Mouse (Mus musculus): ENCODE measurements around the gene Unc13b. TPM values are rescaled to one million over a fixed set of nuclear protein-coding genes. Genes with fewer than 3 reads are reported as not detected.

Unc13b gene
- total and polyA plus RNA-seq, 2 experiments from 2014 or later = 7.9 to 40.2 TPM

DNA sequence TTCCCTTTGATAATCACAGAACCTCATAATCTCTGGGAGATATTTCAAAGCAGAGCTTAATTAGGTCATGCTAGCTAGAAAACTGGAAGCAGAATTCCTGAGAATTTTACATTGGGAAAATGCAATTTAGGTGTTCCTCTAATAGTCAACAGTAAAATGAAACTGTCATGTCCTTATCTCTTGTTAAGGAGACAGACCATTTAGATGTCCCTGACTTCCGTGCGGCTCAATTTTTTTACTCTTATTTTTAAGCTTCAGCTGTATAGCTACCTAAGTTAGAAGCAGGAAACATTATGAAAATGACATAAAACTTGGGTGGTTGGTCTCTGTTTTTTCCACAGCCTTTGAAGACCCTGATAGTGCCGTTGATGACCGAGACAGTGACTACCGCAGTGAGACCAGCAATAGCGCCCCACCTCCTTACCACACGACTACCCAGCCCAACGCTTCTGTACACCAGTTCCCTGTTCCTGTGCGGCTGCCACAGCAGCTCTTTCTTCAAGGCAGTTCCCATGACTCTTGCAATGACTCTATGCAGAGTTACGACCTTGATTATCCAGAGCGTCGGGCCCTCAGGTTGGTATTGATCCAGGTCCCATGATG, 106.8 kb downstream of the Unc13b start:
- Histone ChIP-seq H3K27ac (ENCODE audit: low read depth, low read length) (no peak overlapping the region), H3K9me3 (ENCODE audit: low read length) (no peaks in the 10 kb centered on the region), H3K27me3 (ENCODE audit: insufficient read depth, low read length) (no peaks in the 10 kb centered on the region), H3K4me2 (ENCODE audit: low read depth, low read length, poor library complexity, severe bottlenecking) (no peak overlapping the region), H3K4me3 (ENCODE audit: low read depth, low read length) (no peak overlapping the region), H3K36me3 (ENCODE audit: insufficient read depth, low read length) (no peaks in the 10 kb centered on the region), H3K9ac (replicated peaks; ENCODE audit: low read length, poor library complexity, severe bottlenecking) (no peak overlapping the region), H3K4me1 (ENCODE audit: insufficient read depth, low read length) (no peaks in the 10 kb centered on the region)
- DNase-seq (ENCODE audit: low spot score) (no peak), ATAC-seq (ENCODE audit: low FRiP score) (no peak)
- 91% methylated on average over 12 of the region's 12 CpGs for WGBS
- no peak for TF ChIP-seq CTCF (IDR thresholded peaks at IDR 0.05)

DNA sequence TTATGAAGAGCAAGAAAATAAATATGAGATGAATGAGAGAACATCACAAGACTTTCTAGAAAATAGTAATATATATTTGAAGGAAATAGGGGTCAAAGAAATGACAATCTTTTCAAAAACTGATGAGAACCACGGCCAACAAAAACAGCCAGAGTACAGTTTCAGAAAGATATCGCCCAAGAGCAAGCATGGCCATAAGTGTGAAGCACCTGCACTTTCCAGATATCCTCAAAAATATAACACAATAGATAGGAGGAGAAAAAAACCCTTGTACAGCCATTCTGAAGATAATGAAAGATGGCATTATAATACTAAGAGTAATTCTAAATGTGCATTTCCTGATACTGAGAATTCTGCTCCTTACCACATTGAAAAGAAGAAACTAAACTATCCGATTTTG, 111.3 kb downstream of the Unc13b start:
- Histone ChIP-seq H3K4me2 (ENCODE audit: low read depth, low read length, poor library complexity, severe bottlenecking) (no peak overlapping the region), H3K36me3 (ENCODE audit: insufficient read depth, low read length) (no peaks in the 10 kb centered on the region), H3K4me3 (ENCODE audit: low read depth, low read length) (no peak overlapping the region), H3K27ac (ENCODE audit: low read depth, low read length) (no peak overlapping the region), H3K9me3 (ENCODE audit: low read length) (no peaks in the 10 kb centered on the region), H3K4me1 (ENCODE audit: insufficient read depth, low read length) (no peaks in the 10 kb centered on the region), H3K27me3 (ENCODE audit: insufficient read depth, low read length) (no peaks in the 10 kb centered on the region), H3K9ac (replicated peaks; ENCODE audit: low read length, poor library complexity, severe bottlenecking) (no peak overlapping the region)
- ATAC-seq (ENCODE audit: low FRiP score) (no peak), DNase-seq (ENCODE audit: low spot score) (no peak)
- TF ChIP-seq CTCF (IDR thresholded peaks at IDR 0.05) = no peak
- 91% methylated on average over 3 of the region's 3 CpGs for WGBS

DNA sequence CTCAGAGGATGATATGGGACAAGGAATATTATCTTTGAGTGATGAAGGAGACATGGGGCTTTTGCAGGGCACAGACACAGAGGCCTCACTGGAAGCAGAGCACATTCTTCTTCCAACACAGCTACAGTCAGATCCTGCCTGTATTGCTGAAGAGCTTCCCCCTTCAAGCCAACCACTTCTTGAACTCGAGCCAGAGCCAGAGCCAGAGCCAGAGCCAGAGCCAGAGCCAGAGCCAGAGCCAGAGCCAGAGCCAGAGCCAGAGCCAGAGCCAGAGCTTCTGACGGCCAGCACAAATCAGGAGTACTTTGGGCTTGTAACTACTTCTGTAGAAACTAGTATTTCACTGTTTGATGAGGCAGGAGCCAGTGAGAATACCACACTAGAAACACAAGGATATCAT, 118.4 kb downstream of the Unc13b start:
- Histone ChIP-seq H3K36me3 (ENCODE audit: insufficient read depth, low read length) (no peaks in the 10 kb centered on the region; the same call in 1 of the 2 replicates), H3K27ac (ENCODE audit: low read depth, low read length) (no peak overlapping the region), H3K27me3 (ENCODE audit: insufficient read depth, low read length) (no peaks in the 10 kb centered on the region), H3K4me2 (ENCODE audit: low read depth, low read length, poor library complexity, severe bottlenecking) (no peak overlapping the region), H3K4me3 (ENCODE audit: low read depth, low read length) (no peak overlapping the region), H3K4me1 (ENCODE audit: insufficient read depth, low read length) (no peaks in the 10 kb centered on the region), H3K9me3 (ENCODE audit: low read length) (no peaks in the 10 kb centered on the region), H3K9ac (replicated peaks; ENCODE audit: low read length, poor library complexity, severe bottlenecking) (no peak overlapping the region)
- DNase-seq (ENCODE audit: low spot score) (no peak), ATAC-seq (ENCODE audit: low FRiP score) (no peak)
- 85% methylated on average over 2 of the region's 2 CpGs for WGBS
- TF ChIP-seq CTCF (IDR thresholded peaks at IDR 0.05) = no peak

- DNase-seq (ENCODE audit: low spot score) (no peak), ATAC-seq (ENCODE audit: low FRiP score) (no peak)
- Histone ChIP-seq H3K9me3 (ENCODE audit: low read length) (no peaks in the 10 kb centered on the region), H3K27ac (ENCODE audit: low read depth, low read length) (no peak overlapping the region), H3K9ac (replicated peaks; ENCODE audit: low read length, poor library complexity, severe bottlenecking) (no peak overlapping the region), H3K4me2 (ENCODE audit: low read depth, low read length, poor library complexity, severe bottlenecking) (no peak overlapping the region), H3K36me3 (ENCODE audit: insufficient read depth, low read length) (peaks cover 6% of the 10 kb centered on the region; the same call in 1 of the 2 replicates), H3K4me1 (ENCODE audit: insufficient read depth, low read length) (no peaks in the 10 kb centered on the region), H3K27me3 (ENCODE audit: insufficient read depth, low read length) (no peaks in the 10 kb centered on the region), H3K4me3 (ENCODE audit: low read depth, low read length) (no peak overlapping the region)
- no peak for TF ChIP-seq CTCF (IDR thresholded peaks at IDR 0.05)
- 95% methylated on average over 8 of the region's 8 CpGs for WGBS
Measured at GRCm38 (mm10) chr4:43182474-43183168, 123.9 kb downstream of the Unc13b start.

DNA sequence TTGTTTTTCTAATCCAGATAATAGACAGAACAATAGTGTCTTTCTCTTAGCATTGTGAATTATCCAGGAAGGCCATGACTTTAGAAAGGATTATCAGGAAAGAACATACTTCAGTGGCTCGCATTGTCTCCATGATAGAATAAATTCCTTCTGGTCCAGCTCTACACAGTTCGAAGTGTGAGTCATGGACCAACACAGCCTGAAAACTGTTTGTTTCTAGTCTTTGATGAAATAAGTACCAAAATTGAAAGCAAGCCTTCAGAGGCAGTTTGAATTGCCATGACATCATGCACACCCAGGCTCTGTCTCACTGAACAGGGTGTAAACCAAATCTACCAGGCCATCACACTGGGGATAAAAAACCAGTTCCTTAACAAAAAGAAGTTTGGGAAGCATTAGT, 128.7 kb downstream of the Unc13b start:
- TF ChIP-seq CTCF (IDR thresholded peaks at IDR 0.05) = no peak
- ATAC-seq (ENCODE audit: low FRiP score) = no peak
- WGBS = 39% methylated on average over 2 of the region's 2 CpGs
- no peak for DNase-seq (ENCODE audit: low spot score)
- no peaks in the 10 kb centered on the region for H3K27me3 ChIP-seq (ENCODE audit: insufficient read depth, low read length)
- no peak overlapping the region for H3K4me3 ChIP-seq (ENCODE audit: low read depth, low read length)
- H3K4me2 ChIP-seq (ENCODE audit: low read depth, low read length, poor library complexity, severe bottlenecking) = no peak overlapping the region
- H3K36me3 ChIP-seq (ENCODE audit: insufficient read depth, low read length) = 0 out of 2 replicates have a peak, but pooled peaks cover 6% of the 10 kb centered on the region
- no peak overlapping the region for H3K27ac ChIP-seq (ENCODE audit: low read depth, low read length)
- no peaks in the 10 kb centered on the region for H3K4me1 ChIP-seq (ENCODE audit: insufficient read depth, low read length)
- no peaks in the 10 kb centered on the region for H3K9me3 ChIP-seq (ENCODE audit: low read length)
- H3K9ac ChIP-seq (replicated peaks; ENCODE audit: low read length, poor library complexity, severe bottlenecking) = no peak overlapping the region

GRCm38 (mm10) chr4:43189381-43189780, 130.6 kb downstream of the Unc13b start:
- 97% methylated on average over 5 of the region's 5 CpGs for whole genome bisulfite sequencing
- no peak for TF ChIP-seq CTCF (IDR thresholded peaks at IDR 0.05)
- no peaks in the 10 kb centered on the region for H3K9me3 ChIP-seq (ENCODE audit: low read length)
- H3K9ac ChIP-seq (replicated peaks; ENCODE audit: low read length, poor library complexity, severe bottlenecking) = no peak overlapping the region
- no peak for DNase-seq (ENCODE audit: low spot score)
- H3K4me1 ChIP-seq (ENCODE audit: insufficient read depth, low read length) = no peaks in the 10 kb centered on the region
- H3K27me3 ChIP-seq (ENCODE audit: insufficient read depth, low read length) = no peaks in the 10 kb centered on the region
- no peak overlapping the region for H3K27ac ChIP-seq (ENCODE audit: low read depth, low read length)
- H3K4me3 ChIP-seq (ENCODE audit: low read depth, low read length) = no peak overlapping the region
- no peaks in the 10 kb centered on the region for H3K36me3 ChIP-seq (ENCODE audit: insufficient read depth, low read length)
- ATAC-seq (ENCODE audit: low FRiP score) = no peak
- no peak overlapping the region for H3K4me2 ChIP-seq (ENCODE audit: low read depth, low read length, poor library complexity, severe bottlenecking)
